19 mouse cellular contexts compared by ENCODE assay signal in genomic region chr10:19278189-19278842, GRCm38 (mm10).
"Had no signal": no experiment of that assay in that cellular context is flagged by ENCODE, and none has a peak within 500 bp of the region (broad histone marks: within the 10 kb centered on the region; RNA-seq: fewer than 3 reads in every experiment).

No protein-coding gene starts in this region.

- H3K27ac ChIP-seq: hindbrain, postnatal 0 days; kidney, postnatal 0 days; limb, embryonic 12.5 days; limb, embryonic 15.5 days; liver, embryonic 14.5 days; midbrain, embryonic 10.5 days; midbrain, embryonic 13.5 days; stomach, embryonic 15.5 days had no signal

- H3K27me3 ChIP-seq: limb, embryonic 12.5 days; limb, embryonic 15.5 days; midbrain, embryonic 13.5 days; stomach, embryonic 15.5 days had no signal

- H3K4me2 ChIP-seq: limb, embryonic 12.5 days; limb, embryonic 15.5 days; liver, embryonic 11.5 days; lung, embryonic 14.5 days; midbrain, embryonic 13.5 days; stomach, embryonic 15.5 days had no signal

- ATAC-seq: inflammation-experienced regulatory T-cells, adult 6 months; liver, postnatal 0 days; lung, postnatal 0 days had no signal

- H3K9ac ChIP-seq: limb, embryonic 12.5 days; limb, embryonic 15.5 days; liver, embryonic 14.5 days; liver, postnatal 0 days; lung, embryonic 14.5 days; midbrain, embryonic 13.5 days; stomach, embryonic 15.5 days had no signal

- H3K36me3 ChIP-seq: limb, embryonic 12.5 days; limb, embryonic 15.5 days; midbrain, embryonic 10.5 days; midbrain, embryonic 13.5 days; stomach, embryonic 15.5 days had no signal

- H3K9me3 ChIP-seq: limb, embryonic 12.5 days; limb, embryonic 15.5 days; megakaryocyte, embryonic 14.5 days; midbrain, embryonic 10.5 days; midbrain, embryonic 13.5 days; stomach, embryonic 15.5 days had no signal

- H3K4me3 ChIP-seq: limb, embryonic 12.5 days; limb, embryonic 15.5 days; megakaryocyte, embryonic 14.5 days; midbrain, embryonic 10.5 days; midbrain, embryonic 13.5 days; stomach, embryonic 15.5 days had no signal

- DNase-seq: liver, postnatal 0 days; lung, embryonic 14.5 days; right cerebral cortex, adult 18-20 months; right cerebral cortex, postnatal 14 days; right cerebral cortex, postnatal 4 days; spleen, adult 18-20 months; thymus, postnatal 25 days had no signal

- H3K4me1 ChIP-seq: limb, embryonic 12.5 days; limb, embryonic 15.5 days; megakaryocyte, embryonic 14.5 days; stomach, embryonic 15.5 days had no signal
